In genomic region chr5:123148073-123148722, GRCm38 (mm10) we compare ENCODE assay signal across 11 mouse cellular contexts. TPM values are rescaled to one million over a fixed set of nuclear protein-coding genes. Genes with fewer than 3 reads are reported as not detected.
DNase-seq lines count a peak whose midpoint lies in the region; ATAC-seq lines count a peak whose summit lies in the region.
"Had no signal": no experiment of that assay in that cellular context is flagged by ENCODE, and none has a peak within 500 bp of the region (broad histone marks: within the 10 kb centered on the region; RNA-seq: fewer than 3 reads in every experiment).

No protein-coding gene starts in this region.

- intact Hi-C loops in gastrocnemius, postnatal 14 days (cut with DNase I; ENCODE audit: low total_unique reads), result loop anchor here (2.0 kb wide), 1 partner anchor 15 kb away; the partner anchor contains the start of gene Rhof

- no peak for ATAC-seq in hindbrain, embryonic 16.5 days
- ATAC-seq in intestine, embryonic 16.5 days, result no peak

- no peak overlapping the region for H3K4me2 ChIP-seq in hindbrain, embryonic 16.5 days (ENCODE audit: low read length)
- no peak overlapping the region for H3K4me2 ChIP-seq in intestine, embryonic 16.5 days (ENCODE audit: low read depth, low read length)
- H3K4me2 ChIP-seq: lung, embryonic 15.5 days had no signal

- no peaks in the 10 kb centered on the region for H3K27me3 ChIP-seq in hindbrain, embryonic 10.5 days (ENCODE audit: insufficient read depth, poor library complexity, severe bottlenecking)
- H3K27me3 ChIP-seq in hindbrain, embryonic 16.5 days (replicated peaks; ENCODE audit: control insufficient read depth, insufficient read depth, low read length), result no peaks in the 10 kb centered on the region
- no peaks in the 10 kb centered on the region for H3K27me3 ChIP-seq in intestine, embryonic 16.5 days (replicated peaks; ENCODE audit: control insufficient read depth, insufficient read depth, low read length)
- H3K27me3 ChIP-seq: lung, embryonic 15.5 days had no signal

- DNase-seq in hindbrain, embryonic 10.5 days (ENCODE audit: low spot score), result no peak
- peak; percentile 23 for DNase-seq in urinary bladder, adult 2 months (ENCODE audit: low spot score)
- DNase-seq in urinary bladder, adult 18-20 months (ENCODE audit: low spot score in 2 of 2), result no peak
- no peak for DNase-seq in gastrocnemius, postnatal 14 days
- no peak for DNase-seq in frontal cortex, postnatal 36 days (ENCODE audit: low spot score in 2 of 2)
- DNase-seq: kidney, adult 18-20 months had no signal

- H3K36me3 ChIP-seq in hindbrain, embryonic 10.5 days, result peaks cover 92% of the 10 kb centered on the region
- peaks cover 35% of the 10 kb centered on the region for H3K36me3 ChIP-seq in hindbrain, embryonic 16.5 days (ENCODE audit: control insufficient read depth, insufficient read depth, low read length)
- peaks cover 25% of the 10 kb centered on the region for H3K36me3 ChIP-seq in intestine, embryonic 16.5 days (ENCODE audit: control insufficient read depth, insufficient read depth, low read length)

- H3K4me1 ChIP-seq in hindbrain, embryonic 10.5 days (replicated peaks), result peaks cover 76% of the 10 kb centered on the region
- peaks cover 59% of the 10 kb centered on the region for H3K4me1 ChIP-seq in hindbrain, embryonic 16.5 days (ENCODE audit: control insufficient read depth, insufficient read depth, low read depth, low read length)
- peaks cover 45% of the 10 kb centered on the region for H3K4me1 ChIP-seq in intestine, embryonic 16.5 days (ENCODE audit: control insufficient read depth, insufficient read depth, low read length)

- H3K27ac ChIP-seq in hindbrain, embryonic 10.5 days, result peak overlapping the region; percentile 4; the same call in 1 of the 2 replicates
- no peak overlapping the region for H3K27ac ChIP-seq in hindbrain, embryonic 16.5 days (ENCODE audit: low read depth, low read length)
- no peak overlapping the region for H3K27ac ChIP-seq in intestine, embryonic 16.5 days (ENCODE audit: low read length)

- peak overlapping the region; percentile 20; the same call in 1 of the 2 replicates for H3K4me3 ChIP-seq in hindbrain, embryonic 10.5 days
- H3K4me3 ChIP-seq in hindbrain, embryonic 16.5 days (ENCODE audit: low read length), result no peak overlapping the region
- H3K4me3 ChIP-seq in intestine, embryonic 16.5 days (ENCODE audit: low read length), result no peak overlapping the region
- H3K4me3 ChIP-seq: lung, embryonic 15.5 days had no signal

- 89% methylated on average over 25 of the region's 25 CpGs for WGBS in hindbrain, embryonic 10.5 days
- WGBS in hindbrain, embryonic 16.5 days, result 75% methylated on average over 25 of the region's 25 CpGs
- 84% methylated on average over 25 of the region's 25 CpGs for WGBS in intestine, embryonic 16.5 days

- no peaks in the 10 kb centered on the region for H3K9me3 ChIP-seq in hindbrain, embryonic 10.5 days
- no peaks in the 10 kb centered on the region for H3K9me3 ChIP-seq in hindbrain, embryonic 16.5 days (ENCODE audit: control insufficient read depth, low read length)
- H3K9me3 ChIP-seq in intestine, embryonic 16.5 days (ENCODE audit: control insufficient read depth, low read length), result no peaks in the 10 kb centered on the region
- H3K9me3 ChIP-seq: lung, embryonic 15.5 days had no signal

- H3K9ac ChIP-seq in hindbrain, embryonic 16.5 days (ENCODE audit: low read depth, low read length), result no peak overlapping the region; the same call in 1 of the 2 replicates
- 0 out of 2 replicates have a peak overlapping the region, but pooled peaks have one; percentile 9 for H3K9ac ChIP-seq in intestine, embryonic 16.5 days (ENCODE audit: low read depth, low read length)
- H3K9ac ChIP-seq: lung, embryonic 15.5 days had no signal

RNA-seq across cellular contexts. Expression of gene Setd1b, which starts 6.2 kb away (rescaled TPM):
- 7.9 and 9.5 TPM in 2 replicates for polyA plus RNA-seq in hindbrain, embryonic 10.5 days (2016; fragmentation: Nextera tagmentation; extraction: Ambion mirVana)
- 9.5 and 9.8 TPM in 2 replicates for polyA plus RNA-seq in hindbrain, embryonic 16.5 days (2015; fragmentation: Nextera tagmentation; extraction: Ambion mirVana)
- 3.1 and 10.4 TPM in 2 replicates for polyA plus RNA-seq in urinary bladder, adult 2 months (2012; rRNA removed)
- 6.6 and 6.9 TPM in 2 replicates for polyA plus RNA-seq in intestine, embryonic 16.5 days (2015; fragmentation: Nextera tagmentation; extraction: Ambion mirVana)
- total RNA-seq in gastrocnemius, postnatal 14 days (2021), result 10 to 100 TPM; 10.5 to 11.2 TPM

RNA-seq across cellular contexts. Expression of gene Rhof, which starts 15.7 kb away (rescaled TPM):
- 1.9 and 2.2 TPM in 2 replicates for polyA plus RNA-seq in hindbrain, embryonic 10.5 days (2016; fragmentation: Nextera tagmentation; extraction: Ambion mirVana)
- polyA plus RNA-seq in hindbrain, embryonic 16.5 days (2015; fragmentation: Nextera tagmentation; extraction: Ambion mirVana), result 26.6 and 29.7 TPM in 2 replicates
- 1.6 and 1.8 TPM in 2 replicates for polyA plus RNA-seq in urinary bladder, adult 2 months (2012; rRNA removed)
- polyA plus RNA-seq in intestine, embryonic 16.5 days (2015; fragmentation: Nextera tagmentation; extraction: Ambion mirVana), result 2.5 and 2.8 TPM in 2 replicates
- total RNA-seq in gastrocnemius, postnatal 14 days (2021), result under 1 TPM; 0.27 to 0.51 TPM

RNA-seq across cellular contexts. Expression of gene Psmd9, which starts 21.0 kb away (rescaled TPM):
- polyA plus RNA-seq in hindbrain, embryonic 10.5 days (2016; fragmentation: Nextera tagmentation; extraction: Ambion mirVana), result 77.7 and 86.3 TPM in 2 replicates
- 77.2 and 89.4 TPM in 2 replicates for polyA plus RNA-seq in hindbrain, embryonic 16.5 days (2015; fragmentation: Nextera tagmentation; extraction: Ambion mirVana)
- polyA plus RNA-seq in urinary bladder, adult 2 months (2012; rRNA removed), result 24.8 and 26.7 TPM in 2 replicates
- polyA plus RNA-seq in intestine, embryonic 16.5 days (2015; fragmentation: Nextera tagmentation; extraction: Ambion mirVana), result 64.3 and 66.3 TPM in 2 replicates
- total RNA-seq in gastrocnemius, postnatal 14 days (2021), result 10 to 100 TPM; 19.2 to 19.5 TPM

RNA-seq across cellular contexts. Expression of gene Hpd, which starts 34.3 kb away (rescaled TPM):
- not detected in 2 replicates for polyA plus RNA-seq in hindbrain, embryonic 10.5 days (2016; fragmentation: Nextera tagmentation; extraction: Ambion mirVana)
- polyA plus RNA-seq in hindbrain, embryonic 16.5 days (2015; fragmentation: Nextera tagmentation; extraction: Ambion mirVana), result not detected in 2 replicates
- polyA plus RNA-seq in urinary bladder, adult 2 months (2012; rRNA removed), result 0.27 and 0.45 TPM in 2 replicates
- polyA plus RNA-seq in intestine, embryonic 16.5 days (2015; fragmentation: Nextera tagmentation; extraction: Ambion mirVana), result 9.0 and 9.9 TPM in 2 replicates
- total RNA-seq in gastrocnemius, postnatal 14 days (2021), result not detected
- total RNA-seq: granulocyte monocyte progenitor cell, adult 5-6 weeks; layer of hippocampus, postnatal 25 days had no signal
- polyA plus RNA-seq: lung, embryonic 15.5 days had no signal
